Mouse (Mus musculus): ENCODE data around the gene Pacsin2.
"Not testable (repeated sequence)": the region's sequence is repeated elsewhere in the genome, so short reads cannot be mapped to it uniquely, and the experiment has no call there.

Gene Pacsin2

GRCm38 (mm10) chr15:83423589-83424384, 40.6 kb downstream of the Pacsin2 start:
- DNase-seq (ENCODE audit: low read depth, low spot score), result no peak

- no peak for DNase-seq (ENCODE audit: low read depth, low spot score)
Measured at GRCm38 (mm10) chr15:83422299-83422981, 42.0 kb downstream of the Pacsin2 start.

GRCm38 (mm10) chr15:83419562-83419961, 44.8 kb downstream of the Pacsin2 start:
- DNase-seq (ENCODE audit: low read depth, low spot score), result no peak

GRCm38 (mm10) chr15:83418685-83419084, 45.7 kb downstream of the Pacsin2 start:
- DNase-seq (ENCODE audit: low read depth, low spot score), result peak; percentile 59

- DNase-seq (ENCODE audit: low read depth, low spot score), result no peak
Measured at GRCm38 (mm10) chr15:83417916-83418315, 46.5 kb downstream of the Pacsin2 start.

- DNase-seq (ENCODE audit: low read depth, low spot score), result peak; percentile 95
Measured at GRCm38 (mm10) chr15:83417407-83417806, 47.0 kb downstream of the Pacsin2 start.

GRCm38 (mm10) chr15:83415391-83415790, 49.0 kb downstream of the Pacsin2 start:
- no peak for DNase-seq (ENCODE audit: low read depth, low spot score)

- DNase-seq (ENCODE audit: low read depth, low spot score), result no peak
Measured at GRCm38 (mm10) chr15:83411616-83412015, 52.8 kb downstream of the Pacsin2 start.

GRCm38 (mm10) chr15:83410735-83411134, 53.7 kb downstream of the Pacsin2 start:
- DNase-seq (ENCODE audit: low read depth, low spot score), result no peak

- DNase-seq (ENCODE audit: low read depth, low spot score), result no peak
Measured at GRCm38 (mm10) chr15:83410270-83410669, 54.1 kb downstream of the Pacsin2 start.

GRCm38 (mm10) chr15:83408692-83409442, 55.5 kb downstream of the Pacsin2 start:
- DNase-seq (ENCODE audit: low read depth, low spot score), result peak; percentile 45

- DNase-seq (ENCODE audit: low read depth, low spot score), result no peak
Measured at GRCm38 (mm10) chr15:83408216-83408615, 56.2 kb downstream of the Pacsin2 start.

GRCm38 (mm10) chr15:83407502-83407901, 56.9 kb downstream of the Pacsin2 start:
- DNase-seq (ENCODE audit: low read depth, low spot score), result no peak

GRCm38 (mm10) chr15:83405866-83406265, 58.5 kb downstream of the Pacsin2 start:
- DNase-seq (ENCODE audit: low read depth, low spot score), result not testable (repeated sequence)

- peak; percentile 57 for DNase-seq (ENCODE audit: low read depth, low spot score)
Measured at GRCm38 (mm10) chr15:83404008-83404407, 60.4 kb downstream of the Pacsin2 start.

GRCm38 (mm10) chr15:83403016-83403415, 61.4 kb downstream of the Pacsin2 start:
- DNase-seq (ENCODE audit: low read depth, low spot score), result no peak

GRCm38 (mm10) chr15:83392722-83393121, 71.7 kb downstream of the Pacsin2 start:
- no peak for DNase-seq (ENCODE audit: low read depth, low spot score)

GRCm38 (mm10) chr15:83387911-83388310, 76.5 kb downstream of the Pacsin2 start:
- no peak for DNase-seq (ENCODE audit: low read depth, low spot score)

- peak; percentile 53 for DNase-seq (ENCODE audit: low read depth, low spot score)
Measured at GRCm38 (mm10) chr15:83383633-83384032, 80.8 kb downstream of the Pacsin2 start.

GRCm38 (mm10) chr15:83383136-83383535, 81.3 kb downstream of the Pacsin2 start:
- no peak for DNase-seq (ENCODE audit: low read depth, low spot score)

GRCm38 (mm10) chr15:83382467-83382866, 81.9 kb downstream of the Pacsin2 start:
- no peak for DNase-seq (ENCODE audit: low read depth, low spot score)

- no peak for DNase-seq (ENCODE audit: low read depth, low spot score)
Measured at GRCm38 (mm10) chr15:83377153-83377552, 87.3 kb downstream of the Pacsin2 start.

Measured in brain, adult 2 months (tissue).